Mouse (Mus musculus): Measurements from ENCODE around the gene Nrxn2.

Nrxn2 gene

DNA sequence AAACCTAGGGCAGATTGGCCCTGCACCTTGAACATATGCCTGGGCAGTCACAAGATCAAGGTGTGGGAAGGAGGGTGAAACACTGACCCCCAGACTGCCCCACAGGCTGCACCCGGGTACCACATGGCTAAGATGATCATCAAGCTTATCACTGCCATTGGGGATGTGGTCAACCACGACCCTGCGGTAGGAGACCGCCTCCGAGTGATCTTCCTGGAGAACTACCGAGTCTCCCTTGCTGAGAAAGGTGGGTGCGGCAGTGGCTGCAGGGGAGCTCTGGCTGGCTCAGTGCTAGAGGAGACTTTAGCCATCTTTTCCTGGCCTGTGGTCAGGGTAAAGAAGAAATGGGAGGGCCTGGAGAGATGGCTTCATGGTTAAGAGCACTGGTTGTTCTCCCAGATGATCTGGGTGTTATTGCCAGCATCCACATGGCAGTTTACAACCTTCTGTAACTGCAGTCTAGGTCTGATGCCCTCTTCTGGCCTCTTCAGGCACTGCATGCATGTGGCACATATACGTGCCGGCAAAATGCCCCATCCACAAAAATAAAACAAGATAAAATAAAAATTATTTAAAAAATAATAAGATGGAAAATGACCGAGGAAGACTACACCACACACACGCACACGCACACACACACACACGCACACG, 25.7 kb upstream of the Nrxn2 start:
- in situ Hi-C loops (cut with MboI, MseI): no loop called here

DNA sequence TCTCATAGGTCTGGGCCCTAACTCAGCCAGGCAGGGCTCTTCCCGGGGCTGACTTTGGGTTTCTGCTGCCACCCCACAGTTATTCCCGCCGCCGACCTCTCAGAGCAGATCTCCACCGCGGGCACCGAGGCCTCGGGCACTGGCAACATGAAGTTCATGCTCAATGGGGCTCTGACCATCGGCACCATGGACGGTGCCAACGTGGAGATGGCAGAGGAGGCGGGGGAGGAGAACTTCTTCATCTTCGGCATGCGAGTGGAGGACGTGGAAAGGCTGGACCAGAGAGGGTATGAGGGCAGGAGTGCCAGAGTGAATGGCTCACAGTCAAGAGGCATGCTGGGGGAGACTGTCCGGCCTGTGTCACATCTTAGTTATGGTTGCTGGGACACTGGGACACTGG, 24.9 kb upstream of the Nrxn2 start:
- in situ Hi-C loops (cut with MboI, MseI): no loop called here

DNA sequence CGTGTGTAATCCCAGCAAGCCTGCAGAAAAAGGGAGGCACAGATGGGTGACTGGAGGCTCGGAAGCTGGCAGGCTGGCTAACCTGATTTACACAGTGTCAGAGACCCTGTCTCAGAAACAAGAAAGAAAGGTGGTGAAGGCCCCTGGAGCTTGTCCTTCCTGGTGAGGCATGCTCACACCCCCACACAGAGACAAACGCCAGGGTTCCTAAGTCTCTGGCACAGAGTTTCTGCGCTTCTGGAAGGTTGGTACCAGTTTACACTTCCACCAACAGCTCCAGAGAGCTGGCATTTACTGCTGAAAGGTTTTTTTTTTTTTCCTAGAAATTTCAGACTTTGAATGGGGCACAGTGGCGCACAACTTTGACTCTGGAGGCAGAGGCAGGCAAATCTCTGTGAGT, 22.3 kb upstream of the Nrxn2 start:
- in situ Hi-C loops (cut with MboI, MseI): no loop called here

DNA sequence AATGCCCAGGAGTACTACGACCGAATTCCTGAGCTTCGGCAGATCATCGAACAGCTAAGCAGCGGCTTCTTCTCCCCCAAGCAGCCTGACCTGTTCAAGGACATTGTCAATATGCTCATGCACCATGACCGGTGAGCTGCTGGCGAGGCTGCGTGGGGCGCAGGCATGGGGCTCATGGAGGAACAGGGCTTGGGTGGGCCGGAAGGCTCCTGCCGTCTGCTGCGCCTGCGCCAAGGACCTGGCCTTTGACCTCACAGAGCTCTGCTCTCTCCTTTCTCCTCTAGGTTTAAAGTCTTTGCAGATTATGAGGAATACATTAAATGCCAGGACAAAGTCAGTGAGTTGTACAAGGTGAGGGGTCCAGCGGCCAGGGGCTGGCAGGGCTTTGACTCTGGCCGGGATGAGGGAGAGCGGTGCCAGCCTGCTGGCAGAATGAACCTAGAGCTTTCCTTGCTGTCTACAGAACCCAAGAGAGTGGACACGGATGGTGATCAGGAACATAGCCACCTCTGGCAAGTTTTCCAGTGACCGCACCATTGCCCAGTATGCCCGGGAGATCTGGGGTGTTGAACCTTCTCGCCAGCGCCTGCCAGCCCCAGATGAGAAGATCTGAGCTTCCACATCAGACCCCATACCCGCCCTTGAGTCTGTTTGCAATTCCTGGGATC, 20.8 kb upstream of the Nrxn2 start:
- in situ Hi-C loops (cut with MboI, MseI): no loop called here

GRCm38 (mm10) chr19:6398447-6399284, 19.9 kb upstream of the Nrxn2 start:
- in situ Hi-C loops (cut with MboI, MseI): no loop called here

GRCm38 (mm10) chr19:6399285-6400095, 19.0 kb upstream of the Nrxn2 start, which contains the start of gene Rasgrp2:
Rasgrp2 (plus strand) TSS chr19:6399340.
- in situ Hi-C loops (cut with MboI, MseI): loop anchor here (25.0 kb wide), 1 partner anchor 438 kb away; the partner anchor contains the start of gene Rps6ka4

- in situ Hi-C loops (cut with MboI, MseI): loop anchor here (25.0 kb wide), 1 partner anchor 437 kb away; the partner anchor contains the start of gene Rps6ka4
Observed at GRCm38 (mm10) chr19:6400096-6401086, 18.1 kb upstream of the Nrxn2 start.

- in situ Hi-C loops (cut with MboI, MseI): loop anchor here (25.0 kb wide), 1 partner anchor 436 kb away; the partner anchor contains the start of gene Rps6ka4
Observed at GRCm38 (mm10) chr19:6401131-6401815, 17.3 kb upstream of the Nrxn2 start.

DNA sequence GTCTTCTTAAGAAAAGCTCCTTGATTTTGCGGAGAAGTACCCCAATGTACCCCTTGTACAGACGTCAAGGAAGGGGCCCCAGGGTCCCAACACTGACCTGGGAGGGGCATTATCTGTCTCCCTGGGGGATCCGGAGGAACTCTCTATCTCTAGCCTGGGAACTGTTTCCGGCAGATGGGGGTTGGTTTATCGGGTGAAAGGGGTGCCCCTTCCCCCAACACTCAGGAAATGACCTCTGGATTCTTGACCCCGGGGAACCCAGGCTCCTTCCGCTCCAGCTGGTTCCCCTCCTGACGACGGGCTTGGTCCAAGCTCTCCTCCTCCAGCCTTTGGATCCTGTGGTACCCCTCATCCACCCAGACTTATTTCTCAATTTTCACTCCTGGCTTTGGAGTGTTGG, 16.6 kb upstream of the Nrxn2 start:
- in situ Hi-C loops (cut with MboI, MseI): loop anchor here (25.0 kb wide), 1 partner anchor 435 kb away; the partner anchor contains the start of gene Rps6ka4

DNA sequence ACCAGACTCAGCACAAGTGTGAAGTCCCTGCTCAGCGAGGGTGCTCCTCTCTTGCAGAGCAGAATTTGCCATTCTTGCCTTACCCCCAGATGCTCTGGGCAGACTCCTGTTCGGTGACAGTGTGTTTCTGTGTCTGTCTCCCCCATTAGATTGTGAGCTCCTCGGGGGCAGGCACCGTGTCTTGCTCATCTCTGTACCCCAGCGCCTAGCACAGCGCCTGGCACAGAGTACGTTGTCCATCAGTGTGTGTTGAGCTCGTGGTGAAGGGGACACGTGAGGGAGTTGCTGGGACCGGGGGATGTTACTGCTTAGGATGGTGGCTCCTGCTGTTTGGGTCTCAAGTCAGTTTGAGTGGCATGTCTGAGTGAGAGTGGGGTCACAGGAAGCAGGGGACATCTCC, 14.7 kb upstream of the Nrxn2 start:
- in situ Hi-C loops (cut with MboI, MseI): loop anchor here (25.0 kb wide), 1 partner anchor 433 kb away; the partner anchor contains the start of gene Rps6ka4

GRCm38 (mm10) chr19:6405433-6405832, 13.1 kb upstream of the Nrxn2 start:
- in situ Hi-C loops (cut with MboI, MseI): loop anchor here (25.0 kb wide), 1 partner anchor 432 kb away; the partner anchor contains the start of gene Rps6ka4

- in situ Hi-C loops (cut with MboI, MseI): loop anchor here (25.0 kb wide), 1 partner anchor 430 kb away; the partner anchor contains the start of gene Rps6ka4
Observed at GRCm38 (mm10) chr19:6407109-6407508, 11.4 kb upstream of the Nrxn2 start.

- in situ Hi-C loops (cut with MboI, MseI): loop anchor here (25.0 kb wide), 1 partner anchor 429 kb away; the partner anchor contains the start of gene Rps6ka4
Observed at GRCm38 (mm10) chr19:6407816-6408510, 10.6 kb upstream of the Nrxn2 start.

DNA sequence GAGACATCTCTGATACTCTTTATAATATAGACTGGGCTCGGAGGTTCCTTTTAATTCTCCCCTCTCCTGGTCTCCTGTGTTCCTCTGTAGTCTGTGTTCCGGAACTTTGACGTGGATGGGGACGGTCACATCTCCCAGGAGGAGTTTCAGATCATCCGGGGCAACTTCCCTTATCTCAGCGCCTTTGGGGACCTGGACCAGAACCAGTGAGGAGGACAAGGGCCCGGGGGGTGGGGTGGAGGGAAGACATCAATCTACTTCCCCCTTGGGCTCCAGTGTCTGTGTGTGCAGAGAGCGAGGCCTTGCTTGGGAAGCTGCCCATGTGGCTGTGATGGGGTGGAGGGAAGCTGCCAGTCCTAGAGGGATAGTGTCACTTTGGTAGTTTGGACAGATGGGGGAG, 9.8 kb upstream of the Nrxn2 start:
- in situ Hi-C loops (cut with MboI, MseI): loop anchor here (25.0 kb wide), 1 partner anchor 429 kb away; the partner anchor contains the start of gene Rps6ka4

DNA sequence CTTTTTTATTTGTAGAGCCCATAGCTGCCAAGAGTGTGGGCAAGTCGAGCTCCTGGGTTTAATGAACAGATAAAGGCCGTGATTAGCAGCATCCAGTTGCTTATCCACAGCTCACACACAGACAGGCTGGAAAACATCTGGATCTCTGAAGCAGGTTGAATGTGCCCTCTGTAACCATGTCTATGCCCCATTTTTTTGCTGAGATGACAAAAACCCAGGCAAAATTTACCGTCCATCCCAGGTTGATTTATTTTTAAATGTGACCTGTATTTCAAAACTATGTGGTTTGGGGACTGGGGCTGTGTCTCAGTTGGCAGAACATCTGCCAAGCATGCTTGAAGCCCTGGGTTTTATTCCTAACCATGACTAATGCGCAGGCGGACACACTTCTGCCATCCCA, 9.4 kb upstream of the Nrxn2 start:
- in situ Hi-C loops (cut with MboI, MseI): loop anchor here (25.0 kb wide), 1 partner anchor 428 kb away; the partner anchor contains the start of gene Rps6ka4

- in situ Hi-C loops (cut with MboI, MseI): loop anchor here (25.0 kb wide), 1 partner anchor 427 kb away; the partner anchor contains the start of gene Rps6ka4
Observed at GRCm38 (mm10) chr19:6409936-6410335, 8.6 kb upstream of the Nrxn2 start.

GRCm38 (mm10) chr19:6412798-6413197, 5.7 kb upstream of the Nrxn2 start:
- in situ Hi-C loops (cut with MboI, MseI): loop anchor here (25.0 kb wide), 1 partner anchor 425 kb away; the partner anchor contains the start of gene Rps6ka4

- in situ Hi-C loops (cut with MboI, MseI): loop anchor here (25.0 kb wide), 1 partner anchor 422 kb away; the partner anchor contains the start of gene Rps6ka4
Observed at GRCm38 (mm10) chr19:6415454-6415853, 3.1 kb upstream of the Nrxn2 start.
